ENCODE assay signal across 11 mouse cellular contexts in the genomic region with DNA sequence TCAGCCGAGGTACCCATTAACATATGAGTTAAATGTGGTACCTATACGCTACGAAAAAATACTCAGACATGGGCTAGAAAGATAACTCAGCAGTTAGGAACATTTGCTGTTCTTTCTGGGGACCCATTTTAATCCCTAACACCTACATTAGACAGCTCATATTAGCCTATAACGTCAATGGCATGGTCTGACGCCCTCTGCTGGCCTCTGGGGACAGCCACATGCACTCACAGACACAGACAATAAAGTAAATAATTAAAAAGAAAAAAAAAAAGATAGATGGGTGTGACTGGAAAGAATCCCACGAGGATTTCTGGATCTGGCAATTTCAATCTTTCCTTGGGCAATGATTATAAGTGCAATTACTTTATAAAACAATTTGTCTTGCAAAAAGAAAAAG. TPM values are rescaled to one million over a fixed set of nuclear protein-coding genes. Genes with fewer than 3 reads are reported as not detected.
A peak's percentile ranks its signal among the peaks of the same experiment; 100 is the strongest.
DNase-seq lines count a peak whose midpoint lies in the region; ATAC-seq and TF ChIP-seq lines count a peak whose summit lies in the region.
"Had no signal": no experiment of that assay in that cellular context is flagged by ENCODE, and none has a peak within 500 bp of the region (broad histone marks: within the 10 kb centered on the region; RNA-seq: fewer than 3 reads in every experiment).

No protein-coding gene starts in this region.

- no peak overlapping the region for H3K4me2 ChIP-seq in intestine, embryonic 14.5 days (ENCODE audit: low read length)
- H3K4me2 ChIP-seq in intestine, embryonic 15.5 days (replicated peaks), result no peak overlapping the region

- TF ChIP-seq POLR2A in testis, adult 2 months (IDR thresholded peaks at IDR 0.05; ENCODE audit: control insufficient read depth, low read depth, low read length), result no peak

- H3K27me3 ChIP-seq in intestine, embryonic 14.5 days (replicated peaks; ENCODE audit: control insufficient read depth, insufficient read depth, low read length), result no peaks in the 10 kb centered on the region
- no peaks in the 10 kb centered on the region for H3K27me3 ChIP-seq in intestine, embryonic 15.5 days (replicated peaks)
- H3K27me3 ChIP-seq in testis, adult 2 months (ENCODE audit: control insufficient read depth, insufficient read depth, low read length), result no peaks in the 10 kb centered on the region
- H3K27me3 ChIP-seq in splenic B cell, adult 2 months (ENCODE audit: control insufficient read depth, insufficient read depth, low read length, poor library complexity, severe bottlenecking), result no peaks in the 10 kb centered on the region
- no peaks in the 10 kb centered on the region for H3K27me3 ChIP-seq in midbrain, embryonic 10.5 days (ENCODE audit: low read depth, poor library complexity, severe bottlenecking)

- no peak overlapping the region for H3K9ac ChIP-seq in intestine, embryonic 14.5 days (ENCODE audit: low read length)
- H3K9ac ChIP-seq in intestine, embryonic 15.5 days, result no peak overlapping the region
- H3K9ac ChIP-seq: forebrain, postnatal 0 days had no signal

- ATAC-seq in intestine, embryonic 14.5 days (replicated peaks; ENCODE audit: low FRiP score, low TSS enrichment, low read depth), result no peak
- no peak for ATAC-seq in intestine, embryonic 15.5 days
- ATAC-seq: forebrain, postnatal 0 days had no signal

- H3K9me3 ChIP-seq in intestine, embryonic 14.5 days (ENCODE audit: control insufficient read depth, low read length), result no peaks in the 10 kb centered on the region
- H3K9me3 ChIP-seq in intestine, embryonic 15.5 days, result no peaks in the 10 kb centered on the region
- no peaks in the 10 kb centered on the region for H3K9me3 ChIP-seq in midbrain, embryonic 10.5 days (replicated peaks)

- TF ChIP-seq CTCF in testis, adult 2 months (IDR thresholded peaks at IDR 0.05; ENCODE audit: control insufficient read depth, insufficient read depth, insufficient replicate concordance, low read depth, low read length), result peak; percentile 20; the same call in 1 of the 2 replicates

- WGBS in intestine, embryonic 14.5 days, result 52% methylated on average over 6 of the region's 6 CpGs
- 46% methylated on average over 6 of the region's 6 CpGs for WGBS in intestine, embryonic 15.5 days
- WGBS in midbrain, embryonic 10.5 days, result 50% methylated on average over 6 of the region's 6 CpGs

- H3K27ac ChIP-seq in intestine, embryonic 14.5 days (ENCODE audit: low read depth), result no peak overlapping the region
- H3K27ac ChIP-seq in intestine, embryonic 15.5 days, result no peak overlapping the region
- no peak overlapping the region for H3K27ac ChIP-seq in testis, adult 2 months (ENCODE audit: control insufficient read depth, insufficient read depth, low read depth, low read length)
- no peak overlapping the region for H3K27ac ChIP-seq in midbrain, embryonic 10.5 days (replicated peaks)
- H3K27ac ChIP-seq: macrophage had no signal

- no peaks in the 10 kb centered on the region for H3K36me3 ChIP-seq in intestine, embryonic 14.5 days (ENCODE audit: control insufficient read depth, insufficient read depth, low read length)
- no peaks in the 10 kb centered on the region for H3K36me3 ChIP-seq in intestine, embryonic 15.5 days
- H3K36me3 ChIP-seq in testis, adult 2 months (ENCODE audit: control insufficient read depth, insufficient read depth, low read length), result no peaks in the 10 kb centered on the region; the same call in 1 of the 2 replicates
- no peaks in the 10 kb centered on the region for H3K36me3 ChIP-seq in splenic B cell, adult 2 months (ENCODE audit: control insufficient read depth, insufficient read depth, low read length, poor library complexity, severe bottlenecking)
- H3K36me3 ChIP-seq in midbrain, embryonic 10.5 days, result no peaks in the 10 kb centered on the region

- no peak overlapping the region for H3K4me3 ChIP-seq in intestine, embryonic 14.5 days (ENCODE audit: low read depth, low read length)
- H3K4me3 ChIP-seq in intestine, embryonic 15.5 days (replicated peaks), result no peak overlapping the region
- H3K4me3 ChIP-seq in testis, adult 2 months (ENCODE audit: control insufficient read depth, low read depth, low read length), result no peak overlapping the region
- H3K4me3 ChIP-seq in midbrain, embryonic 10.5 days, result no peak overlapping the region

- H3K4me1 ChIP-seq in intestine, embryonic 14.5 days (replicated peaks; ENCODE audit: control insufficient read depth, insufficient read depth, low read length), result no peaks in the 10 kb centered on the region
- 0 out of 2 replicates have a peak, but pooled peaks cover under 1% of the 10 kb centered on the region for H3K4me1 ChIP-seq in intestine, embryonic 15.5 days (replicated peaks)
- no peaks in the 10 kb centered on the region for H3K4me1 ChIP-seq in testis, adult 2 months (ENCODE audit: control insufficient read depth, insufficient read depth, low read length)
- H3K4me1 ChIP-seq in midbrain, embryonic 10.5 days, result no peaks in the 10 kb centered on the region

- peak; percentile 21 for DNase-seq in intestine, embryonic 14.5 days (ENCODE audit: low spot score)
- no peak for DNase-seq in testis, postnatal 10 days (ENCODE audit: low spot score)
- DNase-seq in c-Kit-positive CD71-negative TER-119-negative erythroid progenitor cells, embryonic 14.5 days (ENCODE audit: low read depth), result peak; percentile 17
- DNase-seq in splenic B cell, adult 2 months (ENCODE audit: low read depth, low spot score), result peak; percentile 7
- no peak for DNase-seq in right cerebral cortex, adult 2 months (ENCODE audit: low spot score in 2 of 2)
- DNase-seq in midbrain, embryonic 10.5 days (ENCODE audit: low spot score), result no peak
- DNase-seq: cerebellum, postnatal 25 days; forebrain, postnatal 0 days had no signal

RNA-seq across cellular contexts. Expression of a gene that starts 30.5 kb away (rescaled TPM):
- polyA plus RNA-seq in intestine, embryonic 14.5 days (2014; fragmentation: Nextera tagmentation; extraction: Ambion mirVana), result 6.1 and 9.5 TPM in 2 replicates
- polyA plus RNA-seq in intestine, embryonic 15.5 days (2015; fragmentation: Nextera tagmentation; extraction: Ambion mirVana), result 5.6 and 8.0 TPM in 2 replicates
- polyA plus RNA-seq in testis, adult 2 months (2012; rRNA removed), result 51.5 and 60.1 TPM in 2 replicates
- polyA plus RNA-seq in midbrain, embryonic 10.5 days (2016; fragmentation: Nextera tagmentation; extraction: Ambion mirVana), result 6.0 and 6.3 TPM in 2 replicates

RNA-seq across cellular contexts. Expression of a gene that starts 30.6 kb away (rescaled TPM):
- 30.9 and 33.5 TPM in 2 replicates for polyA plus RNA-seq in intestine, embryonic 14.5 days (2014; fragmentation: Nextera tagmentation; extraction: Ambion mirVana)
- polyA plus RNA-seq in intestine, embryonic 15.5 days (2015; fragmentation: Nextera tagmentation; extraction: Ambion mirVana), result 35.3 and 40.0 TPM in 2 replicates
- polyA plus RNA-seq in testis, adult 2 months (2012; rRNA removed), result 10.5 and 13.8 TPM in 2 replicates
- polyA plus RNA-seq in midbrain, embryonic 10.5 days (2016; fragmentation: Nextera tagmentation; extraction: Ambion mirVana), result 29.5 and 33.9 TPM in 2 replicates

RNA-seq across cellular contexts. Expression of a gene that starts 48.7 kb away (rescaled TPM):
- polyA plus RNA-seq in intestine, embryonic 14.5 days (2014; fragmentation: Nextera tagmentation; extraction: Ambion mirVana), result 45.1 and 48.6 TPM in 2 replicates
- polyA plus RNA-seq in intestine, embryonic 15.5 days (2015; fragmentation: Nextera tagmentation; extraction: Ambion mirVana), result 35.6 and 40.7 TPM in 2 replicates
- 81.8 and 101 TPM in 2 replicates for polyA plus RNA-seq in testis, adult 2 months (2012; rRNA removed)
- 22.7 and 27.7 TPM in 2 replicates for polyA plus RNA-seq in midbrain, embryonic 10.5 days (2016; fragmentation: Nextera tagmentation; extraction: Ambion mirVana)

Comparison
In these comparisons a context has a peak if more than half of its experiments do, and no peak if none do; other contexts are left out.
1. DNase-seq: peak in intestine, embryonic 14.5 days (single experiment), c-Kit-positive CD71-negative TER-119-negative erythroid progenitor cells, embryonic 14.5 days (single experiment) and splenic B cell, adult 2 months (single experiment); none in testis, postnatal 10 days (single experiment), right cerebral cortex, adult 2 months (0 of 2) and midbrain, embryonic 10.5 days (single experiment).